Mouse (Mus musculus) lung, embryonic 16.5 days (tissue): ENCODE measurements around the gene Cit. TPM values are rescaled to one million over a fixed set of nuclear protein-coding genes. Genes with fewer than 3 reads are reported as not detected.

Source experiments
- ATAC-seq: fragments of 200-750 bp; cut with Nextera tagmentation; 2 replicates; pipeline ENCODE4 v1.8.0; 2017; ENCODE audit warnings: low read depth, mild to moderate bottlenecking, moderate library complexity
- H3K27ac ChIP-seq: fragments of 300-500 bp; sonication (generic); 2 replicates; pipeline ENCODE4 v1.5.1; 2014; ENCODE audit warnings: mild to moderate bottlenecking, control low read depth, low read length
- H3K27me3 ChIP-seq: fragments of 300-500 bp; sonication (generic); 2 replicates; pipeline ENCODE4 v1.6.1; 2014; ENCODE audit warnings: low read depth, low read length, mixed read lengths; ENCODE audit not compliant: control insufficient read depth, insufficient read depth
- H3K36me3 ChIP-seq: fragments of 300-500 bp; sonication (generic); 2 replicates; pipeline ENCODE4 v1.6.1; 2014; ENCODE audit warnings: low read length; ENCODE audit not compliant: control insufficient read depth, insufficient read depth
- H3K4me1 ChIP-seq: fragments of 300-500 bp; sonication (generic); replicated peaks from 2 replicates; pipeline ENCODE4 v1.6.1; 2014; ENCODE audit warnings: low read length, mixed read lengths; ENCODE audit not compliant: control insufficient read depth, insufficient read depth
- H3K4me2 ChIP-seq: fragments of 300-500 bp; sonication (generic); 2 replicates; pipeline ENCODE4 v1.6.1; 2014; ENCODE audit warnings: low read depth, low read length, control low read depth
- H3K4me3 ChIP-seq: fragments of 300-500 bp; sonication (generic); 2 replicates; pipeline ENCODE4 v1.5.1; 2014; ENCODE audit warnings: mild to moderate bottlenecking, low read length, control low read depth
- H3K9ac ChIP-seq: fragments of 300-500 bp; sonication (generic); 2 replicates; pipeline ENCODE4 v1.6.1; 2014; ENCODE audit warnings: low read length, control low read depth
- H3K9me3 ChIP-seq: fragments of 300-500 bp; sonication (generic); 2 replicates; pipeline ENCODE4 v1.6.1; 2016; ENCODE audit warnings: low read length; ENCODE audit not compliant: control insufficient read depth
- WGBS: fragments of 180-500 bp; shearing (Covaris S2); extraction: QIAGEN DNeasy Blood & Tissue Kit; methylation state at CpG from one replicate; pipeline ENCODE4 v1.1.7; 2014; 5-methylcytosine and 5-hydroxymethylcytosine counted together
- polyA plus RNA-seq: library from polyadenylated mRNA; unstranded; fragments of >200 nt; fragmentation: Nextera tagmentation; extraction: Ambion mirVana; gene quantifications from 2 replicates; pipeline ENCODE4 v1.2.1, GENCODE M21; 2015

Gene Cit
- polyA plus RNA-seq, 1 experiment from 2014 or later: 46.0 TPM

GRCm38 (mm10) chr5:115978255-115978654, 133.2 kb downstream of the Cit start:
- Histone ChIP-seq H3K9me3 (no peaks in the 10 kb centered on the region), H3K27me3 (no peaks in the 10 kb centered on the region), H3K4me1 (no peaks in the 10 kb centered on the region; the same call in 1 of the 2 replicates), H3K36me3 (peaks cover 6% of the 10 kb centered on the region; the same call in 1 of the 2 replicates), H3K4me3 (no peak overlapping the region), H3K9ac (no peak overlapping the region), H3K4me2 (no peak overlapping the region), H3K27ac (peak overlapping the region; percentile 79)
- WGBS: 62% methylated on average over 5 of the region's 5 CpGs
- peak; percentile 32; the same call in 1 of the 2 replicates for ATAC-seq

- Histone ChIP-seq H3K4me2 (no peak overlapping the region), H3K27me3 (no peaks in the 10 kb centered on the region)
- 69% methylated on average over 16 of the region's 16 CpGs for WGBS
Measured at GRCm38 (mm10) chr5:115979134-115979696, 134.1 kb downstream of the Cit start.

GRCm38 (mm10) chr5:115980537-115980936, 135.5 kb downstream of the Cit start:
- Histone ChIP-seq H3K36me3 (peaks cover 10% of the 10 kb centered on the region; the same call in 1 of the 2 replicates), H3K27me3 (no peaks in the 10 kb centered on the region), H3K4me2 (no peak overlapping the region), H3K4me1 (no peaks in the 10 kb centered on the region; the same call in 1 of the 2 replicates), H3K4me3 (no peak overlapping the region), H3K9ac (no peak overlapping the region), H3K27ac (peak overlapping the region; percentile 62), H3K9me3 (no peaks in the 10 kb centered on the region)
- ATAC-seq: peak; percentile 27; the same call in 1 of the 2 replicates
- 83% methylated on average over 9 of the region's 9 CpGs for WGBS

More at GRCm38 (mm10) chr5:115979134-115979696, 134.1 kb downstream of the Cit start:
- no peak overlapping the region for H3K9ac ChIP-seq
- no peaks in the 10 kb centered on the region for H3K9me3 ChIP-seq
- no peaks in the 10 kb centered on the region; the same call in 1 of the 2 replicates for H3K4me1 ChIP-seq
- no peak overlapping the region for H3K4me3 ChIP-seq
- peaks cover 4% of the 10 kb centered on the region; the same call in 1 of the 2 replicates for H3K36me3 ChIP-seq
- ATAC-seq: no peak
- peak overlapping the region; percentile 79 for H3K27ac ChIP-seq

- H3K4me1 ChIP-seq: no peaks in the 10 kb centered on the region; the same call in 1 of the 2 replicates
- H3K4me2 ChIP-seq: no peak overlapping the region
- no peak for ATAC-seq
- no peaks in the 10 kb centered on the region for H3K27me3 ChIP-seq
- no peaks in the 10 kb centered on the region for H3K9me3 ChIP-seq
- H3K9ac ChIP-seq: no peak overlapping the region
- peaks cover 15% of the 10 kb centered on the region; the same call in 1 of the 2 replicates for H3K36me3 ChIP-seq
- 54% methylated on average over 7 of the region's 7 CpGs for WGBS
- H3K27ac ChIP-seq: no peak overlapping the region; the same call in 1 of the 2 replicates
- H3K4me3 ChIP-seq: no peak overlapping the region
Measured at GRCm38 (mm10) chr5:115982671-115983373, 137.7 kb downstream of the Cit start.

- peaks cover 22% of the 10 kb centered on the region; the same call in 1 of the 2 replicates for H3K36me3 ChIP-seq
- WGBS: 97% methylated on average over 6 of the region's 6 CpGs
- H3K27me3 ChIP-seq: no peaks in the 10 kb centered on the region
- H3K4me3 ChIP-seq: no peak overlapping the region
- no peak for ATAC-seq
- no peaks in the 10 kb centered on the region; the same call in 1 of the 2 replicates for H3K4me1 ChIP-seq
- no peak overlapping the region for H3K9ac ChIP-seq
- no peaks in the 10 kb centered on the region for H3K9me3 ChIP-seq
- H3K27ac ChIP-seq: no peak overlapping the region
- no peak overlapping the region for H3K4me2 ChIP-seq
Measured at GRCm38 (mm10) chr5:115984392-115984791, 139.3 kb downstream of the Cit start.

- H3K9ac ChIP-seq: no peak overlapping the region
- H3K4me1 ChIP-seq: no peaks in the 10 kb centered on the region; the same call in 1 of the 2 replicates
- no peak overlapping the region for H3K4me2 ChIP-seq
- 90% methylated on average over 11 of the region's 11 CpGs for WGBS
- no peak for ATAC-seq
- H3K36me3 ChIP-seq: peaks cover 28% of the 10 kb centered on the region
- no peaks in the 10 kb centered on the region for H3K9me3 ChIP-seq
- H3K27ac ChIP-seq: no peak overlapping the region
- H3K4me3 ChIP-seq: no peak overlapping the region
- no peaks in the 10 kb centered on the region for H3K27me3 ChIP-seq
Measured at GRCm38 (mm10) chr5:115985101-115985500, 140.0 kb downstream of the Cit start.

- no peaks in the 10 kb centered on the region for H3K4me1 ChIP-seq
- ATAC-seq: no peak
- no peak overlapping the region for H3K9ac ChIP-seq
- H3K9me3 ChIP-seq: peaks cover 8% of the 10 kb centered on the region; the same call in 1 of the 2 replicates
- peaks cover 41% of the 10 kb centered on the region for H3K36me3 ChIP-seq
- H3K27me3 ChIP-seq: no peaks in the 10 kb centered on the region
- H3K27ac ChIP-seq: no peak overlapping the region
- 85% methylated on average over 12 of the region's 12 CpGs for WGBS
- H3K4me2 ChIP-seq: no peak overlapping the region
- H3K4me3 ChIP-seq: no peak overlapping the region
Measured at GRCm38 (mm10) chr5:115987284-115987683, 142.2 kb downstream of the Cit start.

- H3K4me3 ChIP-seq: no peak overlapping the region
- WGBS: 91% methylated on average over 11 of the region's 11 CpGs
- peaks cover 8% of the 10 kb centered on the region; the same call in 1 of the 2 replicates for H3K9me3 ChIP-seq
- no peak overlapping the region for H3K27ac ChIP-seq
- H3K27me3 ChIP-seq: no peaks in the 10 kb centered on the region
- peaks cover 53% of the 10 kb centered on the region for H3K36me3 ChIP-seq
- H3K4me1 ChIP-seq: no peaks in the 10 kb centered on the region
- H3K9ac ChIP-seq: no peak overlapping the region
- no peak for ATAC-seq
- no peak overlapping the region for H3K4me2 ChIP-seq
Measured at GRCm38 (mm10) chr5:115991717-115992116, 146.6 kb downstream of the Cit start.

- Histone ChIP-seq H3K4me3 (no peak overlapping the region), H3K4me1 (no peaks in the 10 kb centered on the region), H3K9me3 (peaks cover 8% of the 10 kb centered on the region; the same call in 1 of the 2 replicates), H3K4me2 (no peak overlapping the region), H3K9ac (no peak overlapping the region), H3K27ac (no peak overlapping the region), H3K27me3 (no peaks in the 10 kb centered on the region), H3K36me3 (peaks cover 45% of the 10 kb centered on the region)
- ATAC-seq: no peak
- WGBS: 94% methylated on average over 15 of the region's 15 CpGs
Measured at GRCm38 (mm10) chr5:115994101-115994500, 149.0 kb downstream of the Cit start.
